Mouse (Mus musculus): ENCODE measurements around the gene Phlpp1.

Phlpp1 gene

DNA sequence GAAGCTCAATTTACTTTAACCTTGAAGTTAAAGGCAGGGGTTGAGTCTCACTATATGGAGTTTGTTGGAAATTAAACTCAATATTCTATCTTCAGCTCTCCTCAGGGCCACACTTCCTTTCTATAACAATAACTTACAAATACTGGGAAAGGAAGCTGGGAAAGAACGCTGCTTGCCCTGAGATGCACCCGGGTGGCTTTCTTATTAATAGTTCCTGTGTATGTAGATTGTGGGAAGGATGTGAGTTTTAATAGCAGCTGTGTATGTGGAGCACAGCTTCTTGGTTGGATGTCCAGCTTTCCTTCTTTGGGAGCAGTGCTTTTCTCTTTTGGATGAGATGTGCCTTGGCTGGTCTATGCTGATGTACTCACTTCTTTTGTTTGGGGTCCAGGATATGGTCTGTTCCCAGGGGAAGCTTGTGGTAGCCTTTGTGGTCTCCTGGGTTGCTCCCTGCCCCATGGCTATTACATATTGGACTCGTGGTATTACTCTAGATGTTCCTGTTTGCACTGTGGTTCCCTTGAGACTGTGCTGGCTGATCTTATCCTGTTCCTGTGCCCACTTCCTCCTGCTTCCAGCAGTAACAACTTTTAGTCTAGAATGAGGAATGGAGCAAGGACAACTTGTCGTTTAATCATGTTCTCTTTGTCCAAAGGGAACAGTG is 145.2 kb downstream of the Phlpp1 start:
- DNase-seq (ENCODE audit: low spot score in 2 of 2), result no peak

DNA sequence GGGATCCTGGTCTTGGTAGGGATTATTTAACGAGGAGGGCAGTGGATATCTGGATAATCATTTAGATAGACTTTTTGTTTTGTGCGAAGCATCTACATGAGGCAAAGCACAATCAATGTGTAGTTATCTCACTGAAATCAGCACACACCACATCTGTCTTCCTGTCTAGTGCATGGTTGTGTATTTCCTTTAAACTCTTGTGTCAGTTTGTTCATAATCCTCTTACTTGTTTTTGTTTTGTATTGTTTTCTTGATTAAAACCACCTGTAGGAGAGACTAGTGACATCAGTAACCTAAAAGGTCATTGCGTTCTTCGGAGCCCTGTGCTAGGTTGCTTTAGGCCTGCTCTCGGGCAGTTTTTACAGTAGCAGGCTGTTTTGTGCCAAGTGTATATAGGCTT is 146.8 kb downstream of the Phlpp1 start:
- DNase-seq (ENCODE audit: low spot score in 2 of 2), result no peak

DNA sequence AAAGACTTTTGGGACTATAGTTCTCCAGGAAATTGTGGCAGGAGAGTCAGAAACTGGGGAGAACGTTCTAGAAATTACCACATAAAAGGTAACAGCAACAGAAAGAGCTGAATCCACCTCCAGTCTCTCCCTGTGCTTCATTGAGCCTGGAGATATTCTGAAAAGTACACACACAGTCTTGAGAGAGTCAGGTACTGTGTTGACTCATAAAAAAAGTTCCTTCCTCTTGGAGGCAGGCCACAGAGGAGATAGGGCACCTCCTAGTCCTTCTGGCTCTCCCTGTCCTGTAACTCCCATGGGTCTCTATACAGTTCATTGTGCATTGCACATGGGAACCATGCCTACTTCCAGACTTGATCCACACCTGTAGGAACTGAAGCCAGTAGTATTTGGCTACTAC is 149.0 kb downstream of the Phlpp1 start:
- DNase-seq (ENCODE audit: low spot score in 2 of 2), result no peak

DNA sequence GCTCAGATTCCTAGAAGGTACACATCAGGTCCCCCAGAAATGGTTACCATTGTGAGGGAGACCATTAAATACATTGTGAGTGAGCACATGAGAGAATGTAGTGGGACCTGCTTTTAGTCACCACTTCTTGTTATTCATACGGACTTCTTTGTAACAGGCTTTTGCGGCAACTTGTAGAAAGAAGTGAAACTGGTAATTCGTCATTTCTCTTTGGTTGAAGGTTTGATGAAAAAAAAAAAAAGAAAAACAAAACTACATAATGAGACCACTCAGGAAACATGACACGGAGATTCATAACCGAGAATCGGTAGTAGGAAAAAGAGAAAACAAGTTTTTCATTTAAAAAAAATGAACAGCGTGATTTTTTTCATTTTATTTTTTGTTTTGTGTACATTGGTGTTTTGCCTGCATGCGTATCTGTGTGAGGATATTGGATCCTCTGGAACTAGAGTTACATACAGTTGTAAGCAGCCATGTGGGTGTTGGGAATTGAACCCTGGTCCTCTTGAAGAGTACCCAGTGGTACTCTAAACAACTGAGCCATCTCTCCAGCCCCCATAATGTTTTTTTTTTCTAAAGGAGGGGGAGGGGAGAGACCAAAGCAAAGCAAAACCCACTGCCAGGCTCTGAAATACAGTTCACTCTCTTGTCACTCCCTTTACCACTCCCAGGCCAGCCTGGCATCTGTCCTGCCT is 150.0 kb downstream of the Phlpp1 start:
- DNase-seq (ENCODE audit: low spot score in 2 of 2), result no peak

DNA sequence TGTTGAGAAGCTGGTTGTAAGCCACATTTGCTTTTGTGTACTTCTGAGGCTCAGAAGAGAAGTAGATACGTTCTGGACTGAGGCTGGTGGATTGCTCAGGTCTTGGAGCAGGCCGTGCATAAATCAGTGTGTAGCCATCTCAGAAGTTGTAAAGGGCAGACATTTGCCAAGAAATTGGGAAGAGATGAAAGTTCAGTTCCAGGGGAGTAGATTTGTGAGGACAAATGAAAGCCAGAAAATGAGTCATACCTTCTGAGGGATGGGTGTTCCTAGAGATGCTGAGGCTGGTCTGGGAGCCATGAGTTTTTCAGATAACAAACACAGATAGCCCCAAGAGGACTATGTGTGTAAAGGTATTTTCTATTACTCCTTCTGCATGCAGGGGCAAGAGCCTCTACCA is 155.1 kb downstream of the Phlpp1 start:
- no peak for DNase-seq (ENCODE audit: low spot score in 2 of 2)

DNA sequence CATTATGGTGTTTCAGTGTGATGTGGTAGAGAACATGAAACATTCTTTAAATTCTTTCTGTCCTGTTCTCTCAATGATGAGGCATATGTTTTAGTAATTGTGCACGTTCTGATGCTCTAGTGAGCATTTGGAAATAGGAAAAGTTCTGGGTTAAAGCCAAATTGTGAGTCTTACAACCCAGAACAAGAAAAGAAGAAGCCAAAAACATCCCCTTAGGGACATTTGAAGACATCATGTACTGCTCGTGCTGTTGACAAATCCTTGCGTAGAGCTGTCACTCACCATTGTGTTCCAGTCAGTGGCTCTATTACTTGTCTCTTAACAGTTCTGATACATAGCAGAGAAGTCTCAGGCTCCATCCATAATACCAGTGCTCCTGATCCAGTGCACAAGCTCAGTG is 170.5 kb downstream of the Phlpp1 start:
- no peak for DNase-seq (ENCODE audit: low spot score in 2 of 2)

DNA sequence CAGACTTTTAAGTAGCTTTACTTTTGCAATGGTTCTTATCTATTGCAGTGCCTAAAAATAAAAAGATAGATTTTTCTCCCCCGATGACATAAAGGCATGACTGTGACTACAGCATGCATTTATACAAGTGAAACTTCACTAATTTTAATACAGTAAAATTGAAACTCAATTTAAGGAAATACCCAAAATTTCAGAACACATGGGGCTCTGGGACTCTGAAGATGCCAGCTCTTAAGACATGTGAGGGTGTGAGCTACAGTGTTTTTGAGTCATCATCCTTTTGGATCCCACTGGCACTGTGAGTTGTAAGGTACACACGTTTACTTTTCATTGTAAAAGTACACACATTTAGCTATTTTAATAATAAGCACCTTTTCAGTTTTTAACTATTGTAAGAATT is 173.7 kb downstream of the Phlpp1 start:
- no peak for DNase-seq (ENCODE audit: low spot score in 2 of 2)

DNA sequence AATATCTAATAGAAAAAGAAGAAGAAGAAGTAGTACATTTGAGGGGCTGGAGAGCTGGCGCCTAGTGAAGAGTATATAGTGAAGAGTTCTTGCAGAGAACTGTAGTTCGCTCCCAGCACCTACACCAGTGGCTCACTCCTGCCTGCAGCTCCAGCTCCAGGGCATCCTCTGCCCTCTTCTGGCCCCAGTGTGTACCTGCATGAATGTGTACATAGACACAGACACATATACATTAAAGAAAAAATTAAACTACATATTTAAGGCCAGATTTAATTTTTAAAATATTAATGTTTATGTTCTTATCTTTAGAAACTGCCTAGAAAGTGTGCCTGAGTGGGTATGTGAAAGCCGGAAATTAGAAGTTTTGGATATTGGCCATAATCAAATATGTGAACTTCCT is 175.2 kb downstream of the Phlpp1 start:
- DNase-seq (ENCODE audit: low spot score in 2 of 2), result no peak

DNA sequence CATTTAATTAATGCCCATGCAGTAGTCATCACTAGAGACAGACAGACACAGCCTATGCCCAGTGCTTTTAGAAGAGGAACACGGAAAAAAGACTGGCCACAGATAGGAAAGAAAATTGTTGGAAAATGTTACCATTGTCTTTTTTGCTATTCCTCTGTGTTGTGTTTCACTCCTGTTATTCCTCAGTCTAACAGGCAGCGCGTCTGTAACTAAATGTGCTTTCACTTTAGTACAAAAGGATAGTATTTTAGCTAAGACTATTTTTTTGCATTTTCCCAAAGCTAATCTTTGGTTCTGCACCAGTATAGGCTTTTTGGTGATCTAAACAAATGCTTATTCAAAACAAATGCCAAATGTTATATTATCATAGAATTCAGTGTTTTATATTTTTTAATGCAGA is 177.6 kb downstream of the Phlpp1 start:
- DNase-seq (ENCODE audit: low spot score in 2 of 2), result no peak

DNA sequence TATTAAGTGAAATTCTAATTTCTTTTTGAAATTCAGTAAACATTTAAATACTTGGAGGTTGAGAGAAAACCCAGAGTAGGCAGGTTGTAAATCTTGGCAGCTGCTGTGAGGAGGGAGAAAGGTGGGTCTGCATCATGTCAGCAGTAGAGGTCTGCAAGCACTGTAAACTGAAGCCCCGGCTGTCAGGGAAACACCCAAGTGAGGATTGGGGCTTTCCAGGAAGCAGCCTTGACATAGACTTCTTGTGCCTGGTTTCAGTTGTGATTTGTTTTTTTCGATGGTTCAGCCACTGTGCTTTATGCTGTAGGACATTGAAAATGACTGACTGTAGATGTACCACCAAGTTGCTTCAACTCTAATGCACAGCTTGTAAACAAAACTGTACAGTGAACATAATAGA is 180.0 kb downstream of the Phlpp1 start:
- DNase-seq (ENCODE audit: low spot score in 2 of 2), result no peak

DNA sequence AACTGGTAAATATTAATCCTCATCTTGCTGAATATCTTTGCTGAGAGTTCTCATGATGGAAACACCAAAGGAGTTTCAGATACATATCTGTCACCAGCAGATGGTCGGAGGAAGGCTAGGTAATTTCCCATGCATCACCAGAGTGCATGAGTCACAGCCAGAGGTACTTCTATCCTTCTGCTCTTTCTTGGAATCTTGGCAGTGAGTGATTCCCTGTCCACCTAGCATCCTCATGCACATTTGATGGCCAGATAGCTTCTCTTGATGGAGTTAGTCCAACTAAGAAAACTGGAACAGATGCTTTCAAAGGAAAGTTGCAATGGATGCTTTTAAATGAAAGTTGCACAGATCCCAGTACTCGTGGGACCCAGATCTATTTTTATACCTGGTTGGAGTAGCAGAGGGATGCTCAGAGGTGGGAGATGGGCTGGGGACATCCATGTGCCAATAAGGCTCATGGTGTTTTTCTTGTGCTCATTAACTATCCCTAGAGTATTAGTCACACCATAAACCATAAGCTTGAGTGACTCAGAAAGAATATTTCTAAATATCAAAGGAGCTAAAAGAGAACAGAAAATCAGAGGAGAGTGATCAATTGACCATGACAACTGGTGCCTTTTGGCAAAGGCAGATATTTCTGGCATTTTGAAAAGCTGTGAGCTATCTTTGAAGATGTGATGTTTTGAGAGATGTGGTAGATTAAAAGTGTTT is 181.4 kb downstream of the Phlpp1 start:
- peak; percentile 6 to 35 for DNase-seq (ENCODE audit: low spot score in 2 of 2)

DNA sequence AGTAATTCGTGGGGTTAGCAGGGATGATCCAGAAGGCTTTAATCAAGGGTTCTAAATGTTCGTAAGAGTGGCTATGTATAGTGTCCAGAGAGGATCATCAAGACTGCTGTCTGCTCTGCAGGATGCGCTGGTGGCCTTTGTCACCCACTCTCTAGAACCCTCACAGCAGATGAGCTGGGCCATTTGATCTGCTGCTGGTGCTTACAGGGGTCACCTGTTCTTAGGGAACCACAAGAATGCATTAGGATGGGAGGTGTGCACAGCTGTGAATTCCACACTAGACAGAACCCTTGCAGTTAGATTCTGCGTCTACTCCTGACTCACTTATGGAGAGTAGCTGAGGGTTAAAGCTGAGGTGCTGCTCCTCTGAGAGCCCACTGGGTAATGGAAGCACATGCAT is 182.4 kb downstream of the Phlpp1 start:
- DNase-seq (ENCODE audit: low spot score in 2 of 2), result no peak

DNA sequence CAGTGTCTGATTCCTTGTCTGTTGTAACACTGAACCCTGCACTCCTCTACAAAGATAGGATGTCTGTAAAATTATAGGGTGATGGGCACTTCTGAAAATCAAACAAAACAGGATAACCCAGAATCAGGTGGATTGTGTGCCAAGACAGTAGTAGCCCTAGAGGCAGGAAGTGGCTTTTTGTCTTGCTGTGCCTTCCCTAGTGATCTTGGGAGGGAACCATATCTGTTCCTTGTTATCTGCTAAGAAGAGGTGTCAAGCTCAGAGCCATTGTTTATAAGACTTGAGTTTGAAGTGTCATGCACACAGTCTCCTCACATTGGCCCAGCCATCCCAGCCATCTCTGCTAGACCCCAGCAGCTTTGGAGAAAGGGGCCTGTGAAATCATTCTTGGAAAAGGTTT is 187.9 kb downstream of the Phlpp1 start:
- DNase-seq (ENCODE audit: low spot score in 2 of 2), result no peak

DNA sequence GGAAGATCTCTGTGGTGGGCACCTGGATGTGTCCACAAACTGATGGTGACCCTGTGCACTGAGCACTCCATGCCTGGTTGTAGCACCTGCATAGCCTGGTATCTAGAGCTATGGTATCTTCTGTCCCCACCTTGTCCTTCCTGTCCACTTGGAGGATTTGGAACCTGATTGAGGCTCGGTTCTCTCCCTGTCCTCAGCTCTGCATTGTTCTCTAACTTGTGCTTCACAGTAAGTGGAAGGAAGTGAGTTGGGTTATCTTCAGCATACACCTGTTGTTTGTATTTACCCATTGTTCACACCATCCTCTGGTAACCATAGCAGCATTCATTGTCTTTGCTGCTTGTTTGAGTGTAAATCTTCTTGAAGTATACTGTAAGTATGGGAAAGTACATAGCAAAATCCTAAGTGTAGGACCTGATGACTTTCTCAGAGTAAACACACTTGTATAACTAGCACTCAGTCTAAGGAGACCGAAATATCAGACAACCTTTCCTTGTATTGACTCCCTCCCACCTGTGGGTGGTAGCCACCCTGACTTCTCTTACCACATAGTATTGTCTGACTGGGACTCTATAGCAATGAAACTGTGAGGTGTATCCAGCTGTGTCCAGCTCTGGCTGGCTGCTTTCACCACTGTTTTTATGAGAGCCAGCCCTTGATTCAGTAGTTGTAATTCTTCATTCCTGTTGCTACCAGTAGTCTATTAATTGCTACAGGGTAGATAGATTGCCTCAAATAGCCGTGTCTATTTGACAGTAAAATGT is 191.5 kb downstream of the Phlpp1 start:
- DNase-seq (ENCODE audit: low spot score in 2 of 2), result no peak

DNA sequence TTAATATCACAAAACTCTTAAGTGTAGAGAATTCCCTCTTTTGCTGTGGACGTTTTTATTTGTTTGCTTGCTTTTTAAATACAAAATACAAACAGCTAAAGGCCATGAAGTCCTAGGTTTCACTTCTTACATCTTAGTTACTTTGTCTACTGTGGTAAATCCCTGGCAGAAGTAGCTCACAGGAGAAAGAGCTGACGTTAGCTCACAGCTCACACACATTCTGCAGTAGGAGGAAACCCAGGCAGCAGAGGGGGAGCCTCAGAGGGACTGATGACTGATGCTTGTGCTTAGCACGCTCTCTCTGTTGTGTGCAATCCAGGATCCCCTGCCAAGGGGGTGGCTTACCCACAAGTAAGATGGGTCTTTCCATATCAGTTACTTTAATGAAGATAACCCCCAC is 197.8 kb downstream of the Phlpp1 start:
- no peak for DNase-seq (ENCODE audit: low spot score in 2 of 2)

DNA sequence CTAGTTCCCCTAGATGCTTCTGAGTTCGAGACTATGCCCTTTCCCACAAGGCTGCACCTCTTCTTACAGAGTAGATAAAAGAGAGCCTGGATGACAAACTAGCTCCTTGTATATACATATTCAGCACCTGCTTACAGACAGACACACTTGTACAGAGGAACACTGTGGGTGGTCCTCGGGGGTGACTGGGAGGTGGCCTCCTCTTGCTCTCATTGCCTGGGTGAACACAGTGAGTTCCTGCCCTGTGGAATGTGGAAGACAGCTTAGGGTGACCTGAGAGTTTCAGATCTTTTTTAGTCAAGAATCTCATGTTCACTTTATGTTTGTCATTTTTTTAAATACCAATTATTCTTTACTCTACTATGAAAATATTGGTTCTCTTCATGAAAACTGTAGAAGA is 200.9 kb downstream of the Phlpp1 start:
- DNase-seq (ENCODE audit: low spot score in 2 of 2), result no peak

DNA sequence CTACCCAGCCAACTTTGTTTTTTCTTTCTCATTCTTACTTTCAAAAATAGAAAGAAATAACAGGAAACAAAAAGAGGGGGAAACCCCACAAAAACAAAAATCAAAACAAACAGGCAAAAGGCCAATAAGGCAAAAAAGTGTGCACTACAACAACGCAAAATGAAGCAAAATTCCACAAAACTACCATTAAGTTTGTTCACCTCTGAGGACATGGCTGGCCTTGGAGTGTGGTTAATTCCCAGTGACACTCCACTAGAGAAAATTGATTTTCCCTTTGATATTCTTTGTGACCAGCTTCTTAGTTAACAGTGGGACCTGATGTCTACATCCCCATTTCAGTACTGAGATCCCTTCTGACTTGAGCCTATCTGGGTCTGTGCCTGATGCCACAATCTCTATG is 202.1 kb downstream of the Phlpp1 start:
- no peak for DNase-seq (ENCODE audit: low spot score in 2 of 2)

DNA sequence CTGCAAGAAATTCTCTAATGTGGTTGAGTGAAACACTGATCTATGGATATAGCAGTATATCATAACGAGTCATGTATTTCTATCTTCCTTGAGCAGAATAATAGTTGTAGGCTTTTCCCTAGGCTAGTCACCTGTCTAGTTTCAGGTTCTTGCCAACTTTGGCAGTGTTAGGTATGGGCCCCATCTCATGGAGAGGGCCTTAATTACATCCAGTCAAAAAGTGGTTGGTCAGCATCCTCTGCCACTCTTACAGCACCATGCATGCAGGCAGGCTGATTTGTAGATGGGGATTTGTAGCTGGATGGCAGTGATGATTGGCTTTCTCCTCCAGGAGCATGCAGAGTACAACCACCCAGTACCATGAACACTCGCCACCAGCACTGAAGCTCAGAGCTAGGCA is 202.7 kb downstream of the Phlpp1 start:
- no peak for DNase-seq (ENCODE audit: low spot score in 2 of 2)

DNA sequence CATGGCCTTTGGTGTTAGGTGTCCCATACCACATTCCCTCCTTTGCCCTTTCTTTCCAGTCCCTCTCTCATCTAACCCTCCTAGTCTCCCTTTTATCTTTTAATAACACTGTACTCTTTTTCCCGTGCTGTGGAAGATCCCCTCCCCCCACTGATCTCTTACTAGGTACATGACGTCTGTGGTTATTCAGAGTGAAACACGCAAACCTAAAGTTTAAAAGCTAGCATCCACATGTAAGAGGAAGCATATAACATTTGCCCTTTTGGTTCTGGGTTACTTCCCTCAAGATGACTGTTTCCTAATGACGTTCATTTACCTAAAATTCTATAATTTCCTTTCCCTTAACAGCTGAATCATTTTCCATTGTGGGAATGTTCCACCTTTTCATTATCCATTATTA is 203.4 kb downstream of the Phlpp1 start:
- DNase-seq (ENCODE audit: low spot score in 2 of 2), result no peak

DNA sequence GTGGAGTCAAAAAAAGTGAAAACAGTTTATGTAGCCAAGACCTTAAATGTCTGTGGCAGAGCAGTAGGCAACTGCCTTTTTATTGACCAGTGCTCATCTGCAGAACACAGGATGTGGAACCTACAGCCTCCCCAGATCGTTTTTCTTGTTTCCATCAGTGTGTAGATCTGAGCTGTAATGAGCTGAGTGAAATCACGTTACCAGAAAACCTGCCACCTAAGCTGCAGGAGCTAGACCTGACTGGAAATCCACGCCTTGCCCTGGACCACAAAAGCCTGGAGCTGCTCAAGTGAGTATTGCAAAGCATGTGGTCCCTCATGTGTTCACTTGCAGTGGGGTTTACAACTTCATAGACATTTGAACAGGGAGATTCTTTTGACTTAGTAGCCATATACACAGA is 204.5 kb downstream of the Phlpp1 start:
- DNase-seq (ENCODE audit: low spot score in 2 of 2), result no peak

DNA sequence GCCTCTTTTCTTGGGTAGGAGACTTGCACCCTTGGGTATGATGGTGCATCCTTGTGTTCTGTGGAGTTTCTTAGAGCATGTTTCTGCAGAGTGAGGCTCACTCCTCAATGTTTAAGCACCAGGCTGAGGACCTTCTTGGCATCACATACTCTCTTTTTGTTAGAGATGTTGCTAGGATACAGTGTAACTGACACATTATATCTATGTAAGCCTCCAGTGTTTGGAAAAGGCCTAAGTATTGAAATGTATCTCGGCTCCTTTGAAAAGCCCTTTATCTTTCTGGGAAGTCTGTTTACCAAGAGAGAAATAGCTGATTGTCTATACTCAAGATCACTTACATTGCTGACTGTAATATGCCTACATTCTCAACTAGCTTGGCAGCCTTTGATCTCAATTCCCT is 208.9 kb downstream of the Phlpp1 start:
- no peak for DNase-seq (ENCODE audit: low spot score in 2 of 2)

DNA sequence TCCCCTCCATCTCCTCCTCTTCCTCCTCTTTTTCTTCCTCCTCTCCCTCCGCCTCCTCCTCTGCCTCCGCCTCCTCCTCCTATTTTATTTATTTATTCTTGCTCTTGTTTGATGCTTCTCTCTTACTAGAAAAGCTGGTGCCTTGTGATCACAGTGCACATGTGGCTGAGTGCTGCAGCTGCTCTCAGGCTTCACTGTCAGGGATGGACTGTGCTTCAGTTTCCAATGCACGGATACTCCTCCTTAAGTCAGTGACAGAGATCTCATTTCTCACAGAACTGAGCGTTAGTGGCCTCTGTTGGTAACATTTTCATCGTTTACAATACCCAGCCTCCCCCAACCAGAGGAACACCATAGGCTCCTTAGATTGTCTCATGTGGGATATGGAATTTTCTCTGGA is 215.0 kb downstream of the Phlpp1 start:
- DNase-seq (ENCODE audit: low spot score in 2 of 2), result no peak

DNA sequence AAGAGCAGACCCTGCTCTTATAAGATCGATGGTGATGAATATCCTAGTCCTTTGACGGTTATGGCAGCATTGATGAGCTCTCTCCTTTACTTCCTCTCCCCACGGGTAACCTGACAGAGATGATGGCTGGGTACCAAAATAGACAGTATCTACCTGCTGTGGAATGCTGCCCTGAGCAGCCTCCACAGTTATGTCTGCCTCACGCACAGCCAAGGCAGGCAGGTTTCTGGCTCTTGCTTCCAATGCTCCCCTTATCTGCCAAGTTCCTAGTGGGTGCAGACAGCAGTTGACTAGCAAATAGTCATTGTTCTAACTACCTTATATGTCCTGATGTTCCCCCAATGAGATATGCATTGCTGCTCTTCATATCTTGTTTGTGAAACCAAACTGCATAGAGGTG is 215.7 kb downstream of the Phlpp1 start:
- DNase-seq (ENCODE audit: low spot score in 2 of 2), result no peak

Measured in right cerebral cortex, postnatal 36 days (tissue).